Mouse (Mus musculus) kidney, adult 2 months (tissue): ENCODE data around the gene Hoxa5. TPM values are rescaled to one million over a fixed set of nuclear protein-coding genes. Genes with fewer than 3 reads are reported as not detected.

Experiments used
- DNase-seq: peaks from one replicate; pipeline ENCODE4 v3.0.0; 2021
- H3K27ac ChIP-seq: fragments of 200-500 bp; 2 replicates; pipeline ENCODE4 v1.5.1; 2012; ENCODE audit warnings: low read depth, low read length, control low read depth, inconsistent platforms; ENCODE audit not compliant: insufficient read depth
- H3K27me3 ChIP-seq: fragments of 200-500 bp; replicated peaks from 2 replicates; pipeline ENCODE4 v1.6.1; 2012; ENCODE audit warnings: mild to moderate bottlenecking, moderate library complexity, low read length, inconsistent platforms; ENCODE audit not compliant: control insufficient read depth, insufficient read depth
- H3K36me3 ChIP-seq: fragments of 200-500 bp; 2 replicates; pipeline ENCODE4 v1.6.1; 2012; ENCODE audit warnings: mild to moderate bottlenecking, moderate library complexity, low read length, inconsistent platforms; ENCODE audit not compliant: control insufficient read depth, insufficient read depth
- H3K4me1 ChIP-seq: fragments of 200-500 bp; 2 replicates; pipeline ENCODE4 v1.6.1; 2011; ENCODE audit warnings: low read length; ENCODE audit not compliant: control insufficient read depth, insufficient read depth
- H3K4me3 ChIP-seq: fragments of 200-500 bp; 2 replicates; pipeline ENCODE4 v1.5.1; 2011; ENCODE audit warnings: mild to moderate bottlenecking, low read depth, low read length, control low read depth; ENCODE audit not compliant: insufficient read depth
- CTCF ChIP-seq: fragments of 200-500 bp; conservative IDR thresholded peaks from 2 replicates; pipeline ENCODE4 v1.5.1; 2011; ENCODE audit warnings: low read depth, mild to moderate bottlenecking, control low read depth, low read length, moderate library complexity, mixed read lengths; ENCODE audit not compliant: insufficient read depth, insufficient read length
- POLR2A ChIP-seq: fragments of 200-500 bp; IDR thresholded peaks from one replicate; pipeline ENCODE4 v1.6.1; 2011; ENCODE audit warnings: low read depth, low read length, control low read depth
- WGBS: fragments of 180-500 bp; shearing (Covaris S2); methylation state at CpG from one replicate; pipeline ENCODE4 v1.1.7; 2018; 5-methylcytosine and 5-hydroxymethylcytosine counted together
- polyA plus RNA-seq: library from polyadenylated mRNA; depleted of rRNA; stranded (reverse); fragments of >200 nt; gene quantifications from 2 replicates; pipeline ENCODE4 v1.2.3, GENCODE M21; 2012; rRNA removed

Hoxa5 gene
- polyA plus RNA-seq, 1 experiment, result 6.9 TPM

GRCm38 (mm10) chr6:52155471-52155870 lies 48.9 kb downstream of the Hoxa5 start:
- DNase-seq, result no peak
- TF ChIP-seq CTCF (no peak), POLR2A (no peak)
- Histone ChIP-seq H3K36me3 (no peaks in the 10 kb centered on the region), H3K4me1 (peaks cover 3% of the 10 kb centered on the region; the same call in 1 of the 2 replicates), H3K4me3 (no peak overlapping the region), H3K27me3 (0 out of 2 replicates have a peak, but pooled peaks cover 1% of the 10 kb centered on the region), H3K27ac (no peak overlapping the region)
- WGBS, result 92% methylated on average over 3 of the region's 3 CpGs

- no peak for DNase-seq
- Histone ChIP-seq H3K4me1 (no peaks in the 10 kb centered on the region), H3K36me3 (no peaks in the 10 kb centered on the region), H3K27me3 (0 out of 2 replicates have a peak, but pooled peaks cover 1% of the 10 kb centered on the region), H3K4me3 (no peak overlapping the region), H3K27ac (no peak overlapping the region)
- TF ChIP-seq POLR2A (no peak), CTCF (no peak)
- WGBS, result 90% methylated on average over 5 of the region's 5 CpGs
Measured at GRCm38 (mm10) chr6:52154044-52154443, 50.3 kb downstream of the Hoxa5 start.

DNA sequence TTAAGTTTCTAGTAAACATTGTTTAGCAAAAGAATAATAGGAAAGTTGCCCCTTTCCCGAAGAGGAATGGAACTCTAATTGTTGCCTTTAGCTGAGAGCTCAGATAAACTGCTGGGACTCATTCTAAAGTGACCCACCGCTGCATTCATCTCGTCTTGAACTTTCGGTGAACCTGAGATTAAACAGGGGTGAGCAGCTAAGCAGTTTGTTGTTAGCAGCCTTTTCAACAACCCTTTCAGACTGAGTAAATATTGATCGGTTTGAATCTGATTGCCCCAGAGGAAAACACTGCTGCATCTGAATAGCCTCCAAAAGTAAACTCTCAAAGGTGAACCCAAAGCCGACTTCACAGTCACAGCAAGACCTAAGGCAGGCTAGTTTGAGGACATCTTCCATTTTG lies 51.1 kb downstream of the Hoxa5 start:
- H3K27ac ChIP-seq, result no peak overlapping the region
- H3K4me3 ChIP-seq, result no peak overlapping the region
- TF ChIP-seq CTCF, result no peak
- TF ChIP-seq POLR2A, result no peak
- H3K4me1 ChIP-seq, result no peaks in the 10 kb centered on the region
- DNase-seq, result no peak
- no peaks in the 10 kb centered on the region for H3K36me3 ChIP-seq
- 0 out of 2 replicates have a peak, but pooled peaks cover 1% of the 10 kb centered on the region for H3K27me3 ChIP-seq
- WGBS, result 54% methylated on average over 6 of the region's 6 CpGs

DNA sequence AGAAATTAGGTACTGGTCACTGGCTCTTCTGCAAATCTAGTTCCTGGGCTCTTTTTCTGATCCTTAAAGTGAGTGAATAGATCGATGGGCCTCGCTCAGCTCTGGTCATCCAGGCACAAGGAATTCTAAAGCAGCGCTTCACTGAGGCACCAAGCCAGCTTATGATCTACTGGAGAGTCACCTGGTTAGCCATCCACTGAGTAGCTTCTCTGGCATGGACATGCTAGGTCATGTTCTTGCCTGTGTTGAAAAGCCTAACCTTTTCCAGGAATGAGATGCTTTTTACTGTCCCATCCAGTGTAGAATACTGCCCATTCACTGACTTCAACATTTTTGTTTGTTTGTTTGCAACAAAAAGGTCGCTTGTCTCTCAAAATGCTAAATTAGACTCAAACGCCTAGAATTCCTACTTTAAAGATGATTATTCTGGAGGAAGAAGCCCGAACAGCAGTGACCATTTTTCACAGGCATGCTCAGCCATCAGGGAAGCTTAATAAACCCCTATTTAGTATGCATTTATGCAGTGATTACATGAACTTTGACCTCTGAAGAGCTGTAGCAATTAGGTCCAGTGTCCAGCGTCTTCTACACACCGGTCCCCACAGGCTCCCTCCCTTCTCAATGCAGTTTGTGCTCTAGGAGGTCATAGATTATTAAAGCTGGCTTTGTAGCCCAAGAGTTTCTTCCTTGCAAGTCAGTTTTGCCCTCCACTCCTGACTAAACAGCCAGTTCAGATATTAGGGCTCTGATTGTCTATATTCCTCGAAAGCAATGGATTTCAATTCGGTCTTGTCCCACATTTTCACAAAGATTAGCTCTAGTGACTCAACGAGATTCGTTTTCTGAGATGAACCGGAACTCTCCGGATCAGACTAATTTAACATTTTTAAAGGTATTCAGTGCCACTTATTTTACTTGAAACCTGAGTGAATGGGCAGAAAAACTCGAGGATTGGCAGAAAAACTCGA lies 51.9 kb downstream of the Hoxa5 start:
- Histone ChIP-seq H3K4me1 (no peaks in the 10 kb centered on the region), H3K4me3 (no peak overlapping the region), H3K27me3 (0 out of 2 replicates have a peak, but pooled peaks cover 1% of the 10 kb centered on the region), H3K27ac (no peak overlapping the region), H3K36me3 (no peaks in the 10 kb centered on the region)
- WGBS, result 63% methylated on average over 16 of the region's 16 CpGs
- DNase-seq, result no peak
- no peak for TF ChIP-seq CTCF
- TF ChIP-seq POLR2A, result no peak

Other genes with a start within 250 kb of the Hoxa5 start
- 12.4 and 22.2 TPM in 2 replicates for gene Skap2, start 192.0 kb downstream of the Hoxa5 start, polyA plus RNA-seq
- 1.2 and 1.3 TPM in 2 replicates for gene Hoxa1, start 46.3 kb downstream of the Hoxa5 start, polyA plus RNA-seq
- 1.3 and 1.6 TPM in 2 replicates for gene Hoxa2, start 39.8 kb downstream of the Hoxa5 start, polyA plus RNA-seq
- 0.19 and 0.22 TPM in 2 replicates for gene 5730596B20Rik, start 27.1 kb downstream of the Hoxa5 start, polyA plus RNA-seq
- gene Hoxa4, start 12.8 kb downstream of the Hoxa5 start, polyA plus RNA-seq, result 2.8 TPM in 2 replicates
- gene Hoxa6, start 4.1 kb upstream of the Hoxa5 start, polyA plus RNA-seq, result 2.4 and 3.4 TPM in 2 replicates
- gene Hoxa3, start 8.7 kb upstream of the Hoxa5 start, polyA plus RNA-seq, result 7.4 and 7.6 TPM in 2 replicates
- gene Gm28308, start 8.8 kb upstream of the Hoxa5 start, polyA plus RNA-seq, result 0.78 and 2.9 TPM in 2 replicates
- 44.1 and 45.9 TPM in 2 replicates for gene Hoxa7, start 17.3 kb upstream of the Hoxa5 start, polyA plus RNA-seq
- gene Hoxa9, start 26.5 kb upstream of the Hoxa5 start, polyA plus RNA-seq, result 36.0 and 63.1 TPM in 2 replicates
- gene Hoxa10, start 36.3 kb upstream of the Hoxa5 start, polyA plus RNA-seq, result 34.0 and 34.4 TPM in 2 replicates
- gene Hoxa11, start 41.2 kb upstream of the Hoxa5 start, polyA plus RNA-seq, result 3.7 TPM in 2 replicates
- not detected in 2 replicates for gene Hoxa13, start 56.3 kb upstream of the Hoxa5 start, polyA plus RNA-seq
- gene Evx1, start 108.9 kb upstream of the Hoxa5 start, polyA plus RNA-seq, result not detected in 2 replicates